27 mouse cellular contexts compared by ENCODE assay signal in the genomic region with DNA sequence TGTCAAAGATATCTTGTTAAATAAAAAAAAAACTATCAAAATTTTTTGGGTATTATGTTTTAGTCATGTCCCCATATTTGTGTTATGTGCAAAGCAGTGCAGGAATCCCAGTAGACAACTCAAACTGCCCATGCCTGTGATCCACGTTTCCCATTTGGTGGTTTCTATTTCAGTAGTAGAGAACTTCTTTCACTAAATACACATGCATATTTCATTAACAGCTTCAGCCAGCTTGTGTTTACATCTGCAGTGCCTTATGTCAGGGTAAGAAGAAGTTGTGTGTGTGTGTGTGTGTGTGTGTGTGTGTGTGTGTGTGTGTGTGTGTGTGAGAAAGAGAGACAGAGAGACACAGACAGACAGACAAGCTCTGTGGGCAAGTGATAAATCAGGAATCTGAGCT. TPM values are rescaled to one million over a fixed set of nuclear protein-coding genes. Genes with fewer than 3 reads are reported as not detected.
DNase-seq lines count a peak whose midpoint lies in the region; ATAC-seq and TF ChIP-seq lines count a peak whose summit lies in the region.
"Had no signal": no experiment of that assay in that cellular context is flagged by ENCODE, and none has a peak within 500 bp of the region (broad histone marks: within the 10 kb centered on the region; RNA-seq: fewer than 3 reads in every experiment).

No protein-coding gene starts in this region.

- TF ChIP-seq CTCF in heart, adult 2 months (IDR thresholded peaks at IDR 0.05): no peak

- H3K9ac ChIP-seq in midbrain, embryonic 11.5 days (ENCODE audit: low read length): no peak overlapping the region
- H3K9ac ChIP-seq in midbrain, embryonic 15.5 days: no peak overlapping the region
- no peak overlapping the region for H3K9ac ChIP-seq in heart, adult 2 months (ENCODE audit: low read depth, low read length)

- WGBS in midbrain, embryonic 11.5 days: 96% methylated on average over 1 of the region's 1 CpGs
- 90% methylated on average over 1 of the region's 1 CpGs for WGBS in midbrain, embryonic 15.5 days
- 62% methylated on average over 1 of the region's 1 CpGs for WGBS in heart, adult 2 months

- TF ChIP-seq POLR2A in heart, adult 2 months (IDR thresholded peaks at IDR 0.05; ENCODE audit: insufficient read depth, low read depth, low read length): no peak

- no peaks in the 10 kb centered on the region for H3K4me1 ChIP-seq in midbrain, embryonic 11.5 days (ENCODE audit: control insufficient read depth, insufficient read depth, low read length)
- peaks cover 2% of the 10 kb centered on the region for H3K4me1 ChIP-seq in midbrain, embryonic 15.5 days
- H3K4me1 ChIP-seq in heart, adult 2 months (ENCODE audit: control insufficient read depth, insufficient read depth, low read length): no peaks in the 10 kb centered on the region

- TF ChIP-seq EP300 in heart, adult 2 months (IDR thresholded peaks at IDR 0.05; ENCODE audit: insufficient read depth, low read depth, low read length): no peak

- no peak overlapping the region for H3K27ac ChIP-seq in midbrain, embryonic 11.5 days (ENCODE audit: low read depth, low read length)
- H3K27ac ChIP-seq in midbrain, embryonic 15.5 days: no peak overlapping the region
- H3K27ac ChIP-seq in heart, adult 2 months: no peak overlapping the region

- no peak for DNase-seq in frontal cortex, postnatal 14 days (ENCODE audit: low spot score in 2 of 2)
- DNase-seq in midbrain, embryonic 11.5 days (ENCODE audit: low spot score, missing footprints): peak; percentile 56
- peak; percentile 25 for DNase-seq in brain, adult 2 months (ENCODE audit: low read depth, low spot score)
- DNase-seq in heart, adult 2 months: no peak
- DNase-seq: adrenal gland, adult 2 months; adrenal gland, adult 8-10 months; adrenal gland, postnatal 10 days; adrenal gland, postnatal 14 days; adrenal gland, postnatal 25 days; adrenal gland, postnatal 36 days; B cell, adult 2 months; cerebellum, adult 11 months; cerebellum, adult 11-12 months; cerebellum, adult 18-20 months; cerebellum, adult 2 months had no signal

- H3K4me2 ChIP-seq in midbrain, embryonic 11.5 days: no peak overlapping the region
- H3K4me2 ChIP-seq in midbrain, embryonic 15.5 days: no peak overlapping the region

- intact Hi-C loops in heart, adult 2 months (cut with DNase I): no loop called here

- ATAC-seq in frontal cortex, adult (ENCODE audit: low TSS enrichment): peak; percentile 55; the same call in 1 of the 2 replicates
- ATAC-seq in midbrain, embryonic 11.5 days (ENCODE audit: low FRiP score): no peak
- no peak for ATAC-seq in midbrain, embryonic 15.5 days (replicated peaks)
- ATAC-seq: activated CD4-positive, CD25-positive, alpha-beta regulatory T cell, adult 4 months; CD4-positive, CD25-positive, alpha-beta regulatory T cell, adult 4 months; Patski had no signal

- peaks cover 14% of the 10 kb centered on the region; the same call in 1 of the 2 replicates for H3K36me3 ChIP-seq in midbrain, embryonic 11.5 days (ENCODE audit: control insufficient read depth, insufficient read depth, low read length)
- H3K36me3 ChIP-seq in midbrain, embryonic 15.5 days (replicated peaks): peaks cover 37% of the 10 kb centered on the region
- no peaks in the 10 kb centered on the region; the same call in 1 of the 2 replicates for H3K36me3 ChIP-seq in heart, adult 2 months (ENCODE audit: control insufficient read depth, insufficient read depth, low read length)

- no peaks in the 10 kb centered on the region for H3K9me3 ChIP-seq in midbrain, embryonic 11.5 days (ENCODE audit: control insufficient read depth, low read length)
- H3K9me3 ChIP-seq in midbrain, embryonic 15.5 days: no peaks in the 10 kb centered on the region

- H3K27me3 ChIP-seq in midbrain, embryonic 11.5 days (ENCODE audit: control insufficient read depth, insufficient read depth, low read length): no peaks in the 10 kb centered on the region
- H3K27me3 ChIP-seq in midbrain, embryonic 15.5 days (replicated peaks): no peaks in the 10 kb centered on the region
- no peaks in the 10 kb centered on the region for H3K27me3 ChIP-seq in heart, adult 2 months (ENCODE audit: control insufficient read depth, insufficient read depth, low read length)
- H3K27me3 ChIP-seq: CH12.LX, Patski had no signal

- H3K4me3 ChIP-seq in midbrain, embryonic 11.5 days (ENCODE audit: low read depth, low read length): no peak overlapping the region
- H3K4me3 ChIP-seq in midbrain, embryonic 15.5 days: no peak overlapping the region
- H3K4me3 ChIP-seq in heart, adult 2 months: no peak overlapping the region

- peaks cover 2% of the 10 kb centered on the region; the same call in 1 of the 2 replicates for H3K79me2 ChIP-seq in heart, adult 2 months (replicated peaks; ENCODE audit: control insufficient read depth, insufficient read depth, low read length)

RNA-seq across cellular contexts. Expression of a gene that starts 33.4 kb away (rescaled TPM):
- not detected in 2 replicates for polyA plus RNA-seq in midbrain, embryonic 11.5 days (2014; fragmentation: Nextera tagmentation; extraction: Ambion mirVana)
- polyA plus RNA-seq in midbrain, embryonic 15.5 days (2015; fragmentation: Nextera tagmentation; extraction: Ambion mirVana): not detected in 2 replicates
- not detected for total RNA-seq in heart, adult 2 months (2021)
- polyA plus RNA-seq in heart, adult 2 months (2012; rRNA removed): not detected in 2 replicates
- total RNA-seq: adrenal gland, adult 18-20 months; adrenal gland, adult 2 months; adrenal gland, adult 8-10 months; adrenal gland, postnatal 10 days; adrenal gland, postnatal 14 days; adrenal gland, postnatal 25 days; adrenal gland, postnatal 36 days; adrenal gland, postnatal 4 days; CH12.LX; G1E; MEL had no signal
- polyA plus RNA-seq: activated CD4-positive, CD25-positive, alpha-beta regulatory T cell, adult 4 months; adrenal gland, adult 2 months; brain, embryonic 14.5 days; C2C12; CD4-positive, CD25-positive, alpha-beta regulatory T cell, adult 4 months; cerebellum, adult 2 months; G1E; Patski had no signal

RNA-seq across cellular contexts. Expression of a gene that starts 35.3 kb away (rescaled TPM):
- polyA plus RNA-seq in midbrain, embryonic 11.5 days (2014; fragmentation: Nextera tagmentation; extraction: Ambion mirVana): 0.08 and 0.22 TPM in 2 replicates
- 0.17 and 0.29 TPM in 2 replicates for polyA plus RNA-seq in midbrain, embryonic 15.5 days (2015; fragmentation: Nextera tagmentation; extraction: Ambion mirVana)
- total RNA-seq in heart, adult 2 months (2021): 100 to 1,000 TPM; 304 to 322 TPM
- 85.7 and 184 TPM in 2 replicates for polyA plus RNA-seq in heart, adult 2 months (2012; rRNA removed)
- total RNA-seq: MEL had no signal
- polyA plus RNA-seq: C2C12, G1E, Patski had no signal

RNA-seq across cellular contexts. Expression of a gene that starts 37.7 kb away (rescaled TPM):
- 33.4 and 34.4 TPM in 2 replicates for polyA plus RNA-seq in midbrain, embryonic 11.5 days (2014; fragmentation: Nextera tagmentation; extraction: Ambion mirVana)
- 155 and 162 TPM in 2 replicates for polyA plus RNA-seq in midbrain, embryonic 15.5 days (2015; fragmentation: Nextera tagmentation; extraction: Ambion mirVana)
- total RNA-seq in heart, adult 2 months (2021): under 1 TPM in 1 of 2 experiments, not detected in 1; 0.34 TPM
- polyA plus RNA-seq in heart, adult 2 months (2012; rRNA removed): 0.12 and 0.41 TPM in 2 replicates
- total RNA-seq: CH12.LX, MEL had no signal
- polyA plus RNA-seq: activated CD4-positive, CD25-positive, alpha-beta regulatory T cell, adult 4 months; C2C12; CD4-positive, CD25-positive, alpha-beta regulatory T cell, adult 4 months; G1E had no signal

RNA-seq across cellular contexts. Expression of a gene that starts 39.6 kb away (rescaled TPM):
- 4.2 and 5.7 TPM in 2 replicates for polyA plus RNA-seq in midbrain, embryonic 11.5 days (2014; fragmentation: Nextera tagmentation; extraction: Ambion mirVana)
- 6.0 and 6.9 TPM in 2 replicates for polyA plus RNA-seq in midbrain, embryonic 15.5 days (2015; fragmentation: Nextera tagmentation; extraction: Ambion mirVana)
- total RNA-seq in heart, adult 2 months (2021): 1 to 10 TPM; 7.2 to 7.8 TPM
- 7.7 and 9.2 TPM in 2 replicates for polyA plus RNA-seq in heart, adult 2 months (2012; rRNA removed)

Comparison
In these comparisons a context has a peak if more than half of its experiments do, and no peak if none do; other contexts are left out.
1. DNase-seq: peak in midbrain, embryonic 11.5 days (single experiment) and brain, adult 2 months (single experiment); none in frontal cortex, postnatal 14 days (0 of 2) and heart, adult 2 months (0 of 2).
2. RNA of a gene that starts 35.3 kb away (polyA plus RNA-seq): 85.7 to 184 TPM in heart, adult 2 months; 0.17 to 0.29 TPM in midbrain, embryonic 15.5 days and 0.08 to 0.22 TPM in midbrain, embryonic 11.5 days; every median in the first group is over 10 times any median in the second.
3. RNA of a gene that starts 37.7 kb away (polyA plus RNA-seq): 155 to 162 TPM in midbrain, embryonic 15.5 days and 33.4 to 34.4 TPM in midbrain, embryonic 11.5 days; 0.12 to 0.41 TPM in heart, adult 2 months; every median in the first group is over 10 times any median in the second.